Mouse (Mus musculus) hematopoietic multipotent progenitor cell, adult 10-12 weeks (in vitro differentiated cells): ENCODE results near the gene Gm13101. TPM values are rescaled to one million over a fixed set of nuclear protein-coding genes. Genes with fewer than 3 reads are reported as not detected.

Experiments
- polyA plus RNA-seq: library from polyadenylated mRNA; stranded (reverse); fragments of >175 nt; gene quantifications from 2 replicates; pipeline ENCODE4 v1.2.3, GENCODE M21; 2012; ENCODE audit warnings: low replicate concordance

Gene Gm13101
- polyA plus RNA-seq, result not detected in 2 replicates

GRCm38 (mm10) chr4:143966850-143967249, at the start of gene Gm13101:
TSS of gene Gm13101 (minus strand) at chr4:143966950.

DNA sequence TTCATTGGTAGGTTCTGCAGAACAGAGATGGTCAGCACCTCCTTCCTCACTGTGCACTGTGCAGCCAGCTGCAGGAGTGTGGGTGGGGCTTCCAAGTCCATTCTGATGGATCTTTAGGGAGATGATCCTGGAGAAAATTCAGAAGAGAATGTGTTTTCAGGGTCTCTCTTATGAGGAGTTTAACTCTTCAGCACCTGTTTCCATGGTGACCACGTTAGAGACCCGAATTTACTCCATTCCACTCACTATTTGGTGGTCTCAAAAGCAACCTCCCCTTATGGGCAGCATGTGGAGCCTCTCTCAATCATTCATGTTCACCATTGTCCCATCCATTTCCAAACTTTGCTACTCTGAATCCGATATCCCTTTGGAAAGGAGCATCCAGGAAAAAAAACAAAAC, 27.5 kb upstream of the Gm13101 start, which contains the start of gene Pramef17:
TSS of gene Pramef17 (minus strand) at position 101 of the 400 bp plus-strand sequence.

DNA sequence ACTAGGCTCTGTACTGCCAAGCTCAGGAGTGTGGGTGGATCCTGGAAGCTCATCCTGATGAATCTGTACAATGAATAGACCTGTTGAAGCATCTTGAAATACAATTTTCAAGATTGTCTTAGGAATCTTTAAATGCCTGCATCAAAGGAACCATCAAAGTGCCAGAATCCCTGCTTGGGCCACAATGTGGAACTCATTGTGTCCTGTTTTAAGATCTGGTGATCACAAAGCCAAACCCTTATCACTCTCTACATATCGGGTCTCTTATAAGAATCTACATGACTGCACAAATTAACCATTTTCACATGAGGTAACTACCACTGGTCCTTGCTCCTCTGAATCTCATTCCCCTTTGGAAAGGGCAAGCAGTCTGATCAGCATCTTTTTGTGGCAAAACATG, 15.8 kb downstream of the Gm13101 start, which contains the start of gene Pramef25:
TSS of gene Pramef25 (minus strand) at position 101 of the 400 bp plus-strand sequence.

Other genes starting within 250 kb of the Gm13101 start
- gene Gm13078, start 247.5 kb downstream of the Gm13101 start, polyA plus RNA-seq, result not detected in 2 replicates
- gene Gm13023, start 177.6 kb downstream of the Gm13101 start, polyA plus RNA-seq, result not detected in 2 replicates
- gene Gm13084, start 150.9 kb downstream of the Gm13101 start, polyA plus RNA-seq, result not detected in 2 replicates
- gene Gm13103, start 120.5 kb downstream of the Gm13101 start, polyA plus RNA-seq, result not detected in 2 replicates
- not detected in 2 replicates for gene Pramef6, start 66.6 kb downstream of the Gm13101 start, polyA plus RNA-seq
- not detected in 2 replicates for gene Pramef25, start 15.9 kb downstream of the Gm13101 start, polyA plus RNA-seq
- not detected in 2 replicates for gene Pramef17, start 27.4 kb upstream of the Gm13101 start, polyA plus RNA-seq
- not detected in 2 replicates for gene Pramel4, start 92.2 kb upstream of the Gm13101 start, polyA plus RNA-seq
- gene Gm13102, start 139.5 kb upstream of the Gm13101 start, polyA plus RNA-seq, result not detected in 2 replicates
- gene Oog3, start 195.7 kb upstream of the Gm13101 start, polyA plus RNA-seq, result not detected in 2 replicates
- gene Oog2, start 223.8 kb upstream of the Gm13101 start, polyA plus RNA-seq, result not detected in 2 replicates
- gene C87977, start 246.4 kb upstream of the Gm13101 start, polyA plus RNA-seq, result not detected in 2 replicates